Mouse (Mus musculus): ENCODE results near the gene Dgkq. TPM values are rescaled to one million over a fixed set of nuclear protein-coding genes. Genes with fewer than 3 reads are reported as not detected.

Gene Dgkq
- polyA plus RNA-seq, 1 experiment, result 16.4 TPM

- Histone ChIP-seq H3K27ac (ENCODE audit: control insufficient read depth, insufficient read depth, low read depth, low read length, poor library complexity) (peak overlapping the region; percentile 37; the same call in 1 of the 2 replicates), H3K4me3 (replicated peaks; ENCODE audit: control insufficient read depth, low read depth, low read length) (no peak overlapping the region), H3K4me1 (ENCODE audit: control insufficient read depth, insufficient read depth, low read length) (peaks cover 1% of the 10 kb centered on the region)
- TF ChIP-seq POLR2A (IDR thresholded peaks at IDR 0.05; ENCODE audit: borderline replicate concordance, control insufficient read depth, low read depth, low read length), result no peak
- TF ChIP-seq CTCF (IDR thresholded peaks at IDR 0.05; ENCODE audit: control insufficient read depth, insufficient read depth, low read length), result no peak
- WGBS, result 59% methylated on average over 25 of the region's 25 CpGs
Measured at GRCm38 (mm10) chr5:108677605-108678295, 8.3 kb upstream of the Dgkq start.

DNA sequence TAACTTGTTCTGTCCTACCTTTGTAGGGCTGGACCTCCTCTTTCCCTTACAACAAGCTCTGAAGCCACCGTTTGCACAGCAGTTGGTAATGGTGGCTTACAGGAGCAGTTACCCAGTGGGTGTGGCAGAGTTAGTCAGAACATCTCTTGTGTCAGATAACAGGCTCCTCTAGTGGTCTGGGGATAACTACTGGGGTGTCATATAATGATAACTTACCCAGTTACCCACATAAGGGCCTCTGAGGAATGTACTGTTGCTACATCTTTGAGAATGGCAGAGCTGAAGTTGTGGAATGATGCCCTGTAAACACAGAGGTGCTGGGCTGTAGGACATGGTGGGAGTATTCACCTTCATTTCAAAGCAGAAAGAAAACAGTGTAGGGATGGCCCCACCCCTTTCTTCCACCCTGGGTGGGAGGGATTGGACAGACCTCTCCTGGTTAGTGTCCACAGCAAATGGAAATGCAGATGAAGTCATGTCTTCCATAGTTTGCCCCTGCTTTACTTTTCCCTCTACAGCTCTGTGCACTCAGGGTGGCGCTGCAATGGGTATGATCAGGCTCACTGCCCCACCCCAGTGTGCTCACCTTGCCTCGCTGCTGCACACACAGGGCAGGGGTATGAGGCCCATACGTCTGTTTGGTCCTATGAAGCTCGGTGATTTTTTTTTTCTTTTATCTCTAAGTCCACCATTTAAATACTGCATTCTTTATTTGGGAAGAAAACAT is 7.5 kb upstream of the Dgkq start:
- 50% methylated on average over 5 of the region's 5 CpGs for WGBS
- peak overlapping the region; percentile 49 for H3K27ac ChIP-seq (ENCODE audit: control insufficient read depth, insufficient read depth, low read depth, low read length, poor library complexity)
- TF ChIP-seq POLR2A (IDR thresholded peaks at IDR 0.05; ENCODE audit: borderline replicate concordance, control insufficient read depth, low read depth, low read length) (no peak; the same call in 1 of the 2 replicates), CTCF (IDR thresholded peaks at IDR 0.05; ENCODE audit: control insufficient read depth, insufficient read depth, low read length) (no peak)
- H3K4me1 ChIP-seq (ENCODE audit: control insufficient read depth, insufficient read depth, low read length), result peaks cover 1% of the 10 kb centered on the region
- no peak overlapping the region for H3K4me3 ChIP-seq (replicated peaks; ENCODE audit: control insufficient read depth, low read depth, low read length)

GRCm38 (mm10) chr5:108675251-108675816 is 5.9 kb upstream of the Dgkq start, which contains the start of gene Slc26a1:
Gene Slc26a1 (minus strand): TSS chr5:108675569.
- TF ChIP-seq CTCF (IDR thresholded peaks at IDR 0.05; ENCODE audit: control insufficient read depth, insufficient read depth, low read length), result no peak
- TF ChIP-seq POLR2A (IDR thresholded peaks at IDR 0.05; ENCODE audit: borderline replicate concordance, control insufficient read depth, low read depth, low read length), result no peak
- Histone ChIP-seq H3K27ac (ENCODE audit: control insufficient read depth, insufficient read depth, low read depth, low read length, poor library complexity) (peak within 1 kb of the TSS; percentile 49), H3K4me3 (replicated peaks; ENCODE audit: control insufficient read depth, low read depth, low read length) (no peak within 1 kb of the TSS), H3K4me1 (ENCODE audit: control insufficient read depth, insufficient read depth, low read length) (peaks cover 1% of the 10 kb centered on the region)
- 68% methylated on average over 9 of the region's 9 CpGs for WGBS

DNA sequence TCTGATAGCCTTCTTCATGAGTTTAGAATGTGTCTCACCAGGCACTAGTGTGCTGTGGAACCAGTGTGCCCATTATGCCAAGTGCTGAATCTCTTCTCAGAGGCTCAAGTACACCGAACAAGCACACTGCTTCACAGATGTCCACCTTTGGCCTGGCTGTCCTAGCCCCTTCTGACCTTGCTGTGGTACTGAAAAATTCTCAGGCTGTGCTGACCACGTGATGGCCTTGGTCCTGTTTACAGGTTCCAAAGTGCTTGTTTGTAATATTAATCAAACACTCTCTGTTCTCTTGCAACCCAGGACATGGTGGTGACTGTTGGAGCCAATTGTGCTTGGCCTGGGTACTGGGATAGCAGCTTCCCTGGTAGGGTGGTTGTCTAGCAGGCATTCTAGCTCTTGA is 5.2 kb upstream of the Dgkq start:
- TF ChIP-seq CTCF (IDR thresholded peaks at IDR 0.05; ENCODE audit: control insufficient read depth, insufficient read depth, low read length) (no peak), POLR2A (IDR thresholded peaks at IDR 0.05; ENCODE audit: borderline replicate concordance, control insufficient read depth, low read depth, low read length) (no peak)
- peaks cover 3% of the 10 kb centered on the region for H3K4me1 ChIP-seq (ENCODE audit: control insufficient read depth, insufficient read depth, low read length)
- 75% methylated on average over 2 of the region's 2 CpGs for WGBS
- H3K4me3 ChIP-seq (replicated peaks; ENCODE audit: control insufficient read depth, low read depth, low read length), result no peak overlapping the region
- no peak overlapping the region; the same call in 1 of the 2 replicates for H3K27ac ChIP-seq (ENCODE audit: control insufficient read depth, insufficient read depth, low read depth, low read length, poor library complexity)

DNA sequence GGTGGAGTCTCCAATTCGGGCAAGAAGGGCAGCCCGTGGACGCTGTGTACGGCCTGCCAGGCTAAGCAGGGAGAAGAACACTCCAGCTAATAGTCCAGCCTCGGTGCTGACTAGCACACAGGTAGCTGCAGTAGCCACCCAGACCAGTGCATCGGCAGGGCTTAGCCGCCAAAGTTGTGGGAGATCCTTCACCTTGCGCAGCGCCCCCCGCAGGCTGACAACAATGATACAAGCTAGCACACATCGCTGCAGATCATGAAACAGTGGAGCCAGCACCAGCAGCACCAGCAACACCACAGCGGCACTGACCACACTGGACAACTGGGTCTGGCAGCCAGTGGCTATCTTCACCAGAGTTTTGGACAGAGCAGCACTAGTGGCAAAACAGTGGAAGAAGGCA is 2.3 kb upstream of the Dgkq start:
- TF ChIP-seq CTCF (IDR thresholded peaks at IDR 0.05; ENCODE audit: control insufficient read depth, insufficient read depth, low read length) (no peak), POLR2A (IDR thresholded peaks at IDR 0.05; ENCODE audit: borderline replicate concordance, control insufficient read depth, low read depth, low read length) (no peak)
- WGBS, result 92% methylated on average over 12 of the region's 12 CpGs
- Histone ChIP-seq H3K27ac (ENCODE audit: control insufficient read depth, insufficient read depth, low read depth, low read length, poor library complexity) (no peak overlapping the region; the same call in 1 of the 2 replicates), H3K4me3 (replicated peaks; ENCODE audit: control insufficient read depth, low read depth, low read length) (no peak overlapping the region), H3K4me1 (ENCODE audit: control insufficient read depth, insufficient read depth, low read length) (peaks cover 3% of the 10 kb centered on the region)

DNA sequence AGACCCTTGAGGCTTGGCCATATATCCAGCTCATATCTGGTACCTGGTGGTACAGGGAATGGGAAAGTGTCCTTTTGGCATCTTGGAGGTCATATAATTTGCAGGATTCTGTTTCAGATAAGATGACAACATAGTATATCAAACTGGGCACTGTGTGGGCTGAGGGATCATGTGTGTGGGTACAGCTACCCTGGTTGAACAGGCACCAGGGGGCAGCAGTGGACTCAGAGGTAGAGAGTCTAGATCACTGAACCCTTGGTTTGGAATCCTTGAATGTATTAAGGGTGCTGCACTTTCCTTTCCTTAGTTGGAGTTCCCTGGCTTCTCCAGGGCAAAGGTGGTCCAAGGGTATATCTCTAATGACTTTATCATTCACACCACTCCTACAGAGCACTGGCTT is 1.3 kb upstream of the Dgkq start:
- no peak for TF ChIP-seq POLR2A (IDR thresholded peaks at IDR 0.05; ENCODE audit: borderline replicate concordance, control insufficient read depth, low read depth, low read length)
- TF ChIP-seq CTCF (IDR thresholded peaks at IDR 0.05; ENCODE audit: control insufficient read depth, insufficient read depth, low read length), result peak; percentile 68
- peaks cover 2% of the 10 kb centered on the region for H3K4me1 ChIP-seq (ENCODE audit: control insufficient read depth, insufficient read depth, low read length)
- no peak overlapping the region for H3K27ac ChIP-seq (ENCODE audit: control insufficient read depth, insufficient read depth, low read depth, low read length, poor library complexity)
- no peak overlapping the region for H3K4me3 ChIP-seq (replicated peaks; ENCODE audit: control insufficient read depth, low read depth, low read length)

DNA sequence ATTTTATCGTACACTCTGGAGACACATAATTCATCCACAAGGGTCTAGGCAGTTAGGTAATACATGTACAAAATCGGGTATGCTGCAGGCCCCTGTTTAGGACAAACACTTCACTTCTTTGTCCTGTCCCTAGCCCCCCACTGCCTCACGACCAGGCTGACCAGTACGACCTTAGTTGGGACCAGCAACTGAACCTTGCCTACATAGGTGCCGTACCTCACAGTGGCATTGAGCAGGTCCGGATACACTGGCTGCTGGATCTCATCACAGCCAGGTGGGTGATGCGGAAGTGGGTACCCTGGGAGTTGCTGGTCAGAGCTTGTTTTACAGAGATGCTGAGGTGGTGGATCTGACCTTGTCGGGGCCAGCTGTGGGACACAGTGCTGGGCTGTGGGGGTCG is 514 bp upstream of the Dgkq start:
- no peak overlapping the region for H3K27ac ChIP-seq (ENCODE audit: control insufficient read depth, insufficient read depth, low read depth, low read length, poor library complexity)
- 61% methylated on average over 9 of the region's 9 CpGs for WGBS
- H3K4me1 ChIP-seq (ENCODE audit: control insufficient read depth, insufficient read depth, low read length), result peaks cover 2% of the 10 kb centered on the region
- TF ChIP-seq CTCF (IDR thresholded peaks at IDR 0.05; ENCODE audit: control insufficient read depth, insufficient read depth, low read length), result no peak
- no peak for TF ChIP-seq POLR2A (IDR thresholded peaks at IDR 0.05; ENCODE audit: borderline replicate concordance, control insufficient read depth, low read depth, low read length)
- H3K4me3 ChIP-seq (replicated peaks; ENCODE audit: control insufficient read depth, low read depth, low read length), result peak overlapping the region; percentile 46

DNA sequence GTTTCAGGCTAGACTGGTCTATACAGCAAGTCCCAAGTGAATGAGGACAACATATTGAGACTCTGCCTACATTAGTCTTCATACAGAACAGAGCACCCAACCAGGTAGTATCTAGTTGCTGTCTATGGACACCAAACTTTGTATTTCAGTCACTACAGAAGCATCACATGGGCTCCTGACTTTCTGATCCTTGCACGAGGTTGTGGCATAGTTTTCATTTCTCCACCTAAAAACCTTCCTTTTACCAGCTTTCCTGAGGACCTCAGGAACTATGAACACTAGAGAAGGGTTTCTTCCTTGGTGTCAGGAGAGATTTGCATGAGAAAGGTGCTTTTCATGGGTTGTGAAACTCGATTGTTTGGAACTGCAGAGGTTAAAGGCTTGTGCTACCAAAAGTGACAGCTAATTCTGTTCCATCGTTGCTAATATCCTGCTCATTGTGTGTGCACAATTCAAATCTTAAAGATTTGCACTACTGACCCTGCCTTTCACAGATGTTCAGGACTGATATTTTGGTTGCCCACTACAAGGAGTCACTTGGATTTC is 1.0 kb downstream of the Dgkq start:
- H3K27ac ChIP-seq (ENCODE audit: control insufficient read depth, insufficient read depth, low read depth, low read length, poor library complexity), result peak overlapping the region; percentile 90; the same call in 1 of the 2 replicates
- peak overlapping the region; percentile 90 for H3K4me3 ChIP-seq (replicated peaks; ENCODE audit: control insufficient read depth, low read depth, low read length)
- TF ChIP-seq CTCF (IDR thresholded peaks at IDR 0.05; ENCODE audit: control insufficient read depth, insufficient read depth, low read length), result no peak
- WGBS, result 10% methylated on average over 3 of the region's 3 CpGs
- H3K4me1 ChIP-seq (ENCODE audit: control insufficient read depth, insufficient read depth, low read length), result peaks cover 2% of the 10 kb centered on the region

All from bone marrow, adult 2 months (tissue).